Mouse (Mus musculus): ENCODE data around the gene Adi1.

Adi1 gene

DNA sequence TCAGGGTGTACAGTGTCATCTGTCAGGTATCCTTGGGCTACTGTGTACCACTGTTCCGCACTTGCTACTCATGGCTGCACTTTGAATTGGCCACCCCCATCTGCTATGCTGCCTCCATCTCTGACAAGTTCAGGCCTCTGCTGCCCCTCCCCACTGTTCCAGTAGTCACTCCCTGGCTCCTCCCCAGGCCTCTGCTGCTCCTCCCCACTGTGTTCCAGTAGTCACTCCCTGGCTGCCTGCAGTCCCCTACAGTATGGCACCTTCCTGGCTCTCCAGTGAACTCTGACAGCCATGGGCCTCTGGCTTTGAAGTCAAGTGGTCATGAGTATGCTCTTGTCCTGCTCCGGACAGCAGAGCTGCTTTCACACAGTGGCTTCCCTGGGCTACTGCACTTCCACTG is 19.2 kb downstream of the Adi1 start:
- DNase-seq (ENCODE audit: low read depth in 2 of 2, low spot score in 2 of 2) = no peak

DNA sequence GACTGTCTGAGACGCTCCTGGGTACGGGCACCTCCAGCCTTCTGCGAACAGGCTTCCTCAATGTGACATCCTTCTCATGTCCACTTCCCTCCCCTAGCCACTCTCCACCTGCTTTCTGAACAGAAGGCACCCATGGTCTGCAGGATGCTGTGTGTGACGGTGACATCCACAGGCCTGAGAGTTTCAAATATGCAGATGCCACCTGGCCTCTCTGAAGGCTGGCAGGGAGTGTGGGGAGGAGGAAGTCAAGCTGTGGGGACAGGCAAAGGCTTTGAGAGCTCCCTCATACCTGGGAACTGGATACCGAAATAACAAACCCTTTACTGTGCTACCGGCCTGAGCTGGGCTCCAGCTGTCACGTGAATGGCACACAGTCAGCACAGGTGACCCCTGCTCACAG is 19.7 kb downstream of the Adi1 start:
- DNase-seq (ENCODE audit: low read depth in 2 of 2, low spot score in 2 of 2) = no peak

DNA sequence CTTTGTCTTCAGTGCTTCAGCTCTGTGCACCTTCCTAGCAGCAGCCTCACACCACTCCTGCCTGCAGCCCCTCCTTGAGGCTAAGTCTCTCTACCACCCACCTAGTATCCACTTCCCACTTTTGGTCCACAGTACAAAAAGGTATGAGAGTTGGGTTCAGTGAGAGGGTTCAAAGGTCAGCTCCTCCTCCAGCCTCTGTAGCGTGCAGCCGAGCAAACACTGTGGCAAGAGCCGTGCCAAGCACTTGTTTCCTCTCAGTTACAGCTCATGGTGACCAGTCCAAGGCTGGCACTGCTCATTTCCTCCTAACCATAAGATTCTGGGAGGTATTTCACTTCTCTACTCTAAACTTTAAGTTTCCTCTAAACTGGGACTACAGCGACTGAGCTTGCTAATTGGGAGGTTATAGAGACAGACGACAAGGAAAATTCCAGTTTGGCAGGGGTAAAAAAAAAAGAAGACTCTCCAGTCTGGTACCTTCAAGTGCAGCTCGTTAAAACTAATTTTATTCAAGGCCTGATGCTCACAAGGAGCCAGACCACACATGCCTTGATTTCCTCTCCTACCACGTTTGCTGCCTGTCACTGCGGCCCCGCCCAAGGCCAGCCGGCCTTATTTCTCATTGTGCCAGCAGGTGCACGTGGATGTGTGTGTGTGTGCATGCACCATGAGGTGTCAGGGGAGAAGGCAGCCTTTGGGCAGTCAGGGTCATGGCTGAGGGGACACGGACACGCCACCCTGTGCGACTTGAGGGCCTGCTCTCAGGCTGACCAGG is 23.0 kb downstream of the Adi1 start:
- no peak for DNase-seq (ENCODE audit: low read depth in 2 of 2, low spot score in 2 of 2)

DNA sequence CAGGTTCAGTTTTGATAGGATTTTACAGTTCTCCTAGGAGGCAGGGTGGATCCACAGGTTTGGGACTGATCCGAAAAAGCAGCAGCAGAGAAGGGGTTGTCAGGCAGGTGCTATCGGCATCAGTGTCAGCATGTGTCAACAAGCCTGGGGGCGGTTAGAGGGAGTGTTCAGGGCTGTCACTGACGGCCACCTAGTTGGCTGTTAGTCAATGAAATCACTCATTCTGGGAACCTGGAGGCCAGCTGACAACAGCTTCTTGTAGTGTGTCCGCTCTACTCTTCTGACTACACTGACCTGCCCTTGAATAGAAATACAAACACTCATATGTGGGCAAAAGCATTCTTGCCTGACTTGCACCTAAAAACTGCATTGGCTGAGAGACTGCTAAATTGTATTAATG is 24.1 kb downstream of the Adi1 start:
- DNase-seq (ENCODE audit: low read depth in 2 of 2, low spot score in 2 of 2) = no peak

DNA sequence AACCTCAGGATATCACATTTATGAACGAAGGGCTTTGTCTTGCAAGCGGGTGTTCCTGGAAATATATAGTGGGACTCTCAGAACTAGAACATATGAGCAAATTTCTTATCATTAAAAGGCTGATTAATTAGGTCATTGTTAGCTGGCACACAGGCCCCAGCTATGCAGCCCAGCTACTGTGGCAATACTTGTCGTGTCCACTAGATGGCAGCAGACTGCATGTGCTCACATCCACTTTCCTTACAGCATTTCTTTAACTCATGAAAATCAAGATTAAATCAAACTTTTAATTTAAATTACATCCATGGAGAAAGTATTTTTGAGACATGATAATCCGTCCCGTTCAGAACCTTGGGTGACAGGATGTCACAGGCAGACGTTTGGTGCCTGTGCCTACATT is 24.6 kb downstream of the Adi1 start:
- peak; percentile 46 to 65 for DNase-seq (ENCODE audit: low read depth in 2 of 2, low spot score in 2 of 2)

DNA sequence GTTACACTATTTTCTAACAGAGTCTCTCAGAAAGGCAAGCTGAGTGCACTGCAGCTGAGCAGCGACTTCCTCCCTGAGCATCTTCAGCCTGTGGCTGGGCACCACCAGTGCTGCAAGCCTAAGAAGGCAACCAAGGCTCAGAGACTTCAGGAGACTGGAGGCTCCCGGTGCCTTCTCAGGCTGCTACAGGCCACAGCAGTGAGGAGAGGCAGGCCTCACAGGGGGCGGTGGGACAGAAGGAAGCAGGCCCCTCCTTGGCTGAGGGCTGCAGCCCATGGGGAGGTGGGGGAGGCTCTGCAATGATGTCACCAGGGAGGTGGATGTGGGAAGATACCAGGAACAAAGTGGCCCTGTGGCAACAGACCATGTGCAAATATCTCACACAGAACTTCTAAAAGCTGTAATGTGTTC is 25.1 kb downstream of the Adi1 start:
- no peak for DNase-seq (ENCODE audit: low read depth in 2 of 2, low spot score in 2 of 2)

DNA sequence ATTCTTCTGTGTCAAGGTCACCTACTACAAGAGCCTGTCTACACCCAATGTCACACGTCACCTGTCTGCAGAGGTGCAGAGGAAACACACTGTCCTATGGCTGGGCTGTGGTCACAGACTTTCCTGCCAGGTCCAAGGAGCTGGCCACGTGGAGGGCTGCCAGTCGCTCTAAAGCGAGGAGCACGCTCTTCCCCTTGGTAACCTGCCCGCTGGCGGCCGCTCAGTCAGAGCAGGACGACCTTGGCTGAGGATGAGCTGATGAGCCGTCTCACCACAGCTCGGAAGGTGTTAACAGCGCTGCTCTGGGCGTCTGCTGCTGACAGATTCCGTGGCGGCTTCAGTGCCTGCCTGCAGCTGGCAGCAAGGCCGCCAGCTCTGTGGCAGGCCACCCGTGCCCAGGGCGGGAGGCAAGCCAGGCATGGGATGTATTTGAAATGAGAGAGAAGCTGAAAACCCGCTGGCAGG is 25.6 kb downstream of the Adi1 start:
- no peak for DNase-seq (ENCODE audit: low read depth in 2 of 2, low spot score in 2 of 2)

DNA sequence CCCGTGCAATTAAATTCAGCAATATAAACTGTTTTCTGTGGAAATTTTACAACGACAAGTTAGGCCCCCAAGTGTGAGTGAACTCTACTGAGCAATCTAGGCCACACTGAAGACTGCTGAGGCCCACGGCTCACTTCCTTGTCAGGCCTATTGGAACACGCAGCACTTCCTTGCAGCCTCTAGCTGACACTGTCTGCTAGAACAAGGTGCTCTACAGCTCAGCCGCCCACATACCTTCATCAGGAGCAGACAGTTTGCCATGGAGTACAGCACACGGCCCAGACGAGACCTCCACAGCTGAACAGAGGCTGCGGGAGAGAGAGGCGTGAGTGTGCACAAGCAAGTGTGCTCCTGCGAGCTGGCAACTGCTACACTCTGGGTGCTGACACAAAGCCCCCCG is 26.3 kb downstream of the Adi1 start:
- DNase-seq (ENCODE audit: low read depth in 2 of 2, low spot score in 2 of 2) = no peak

DNA sequence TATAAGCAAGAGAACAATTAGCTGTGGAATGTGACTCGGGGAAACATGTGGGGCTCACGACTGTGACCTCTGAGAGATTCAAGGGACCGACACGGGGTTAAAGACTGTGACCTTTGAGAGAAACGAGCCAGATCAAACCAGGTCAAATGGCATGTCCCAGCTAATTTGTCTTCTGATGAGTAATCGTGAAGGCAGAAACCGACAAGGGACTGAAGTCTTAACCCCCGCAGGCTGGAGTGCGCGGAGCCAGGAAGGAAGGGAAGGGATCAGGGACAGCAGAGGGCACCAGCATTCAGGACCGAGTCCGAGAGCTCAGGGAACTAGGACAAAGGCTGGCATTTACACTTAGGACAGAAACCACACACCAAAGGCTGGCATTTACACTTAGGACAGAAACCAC is 29.4 kb downstream of the Adi1 start:
- no peak for DNase-seq (ENCODE audit: low read depth in 2 of 2, low spot score in 2 of 2)

DNA sequence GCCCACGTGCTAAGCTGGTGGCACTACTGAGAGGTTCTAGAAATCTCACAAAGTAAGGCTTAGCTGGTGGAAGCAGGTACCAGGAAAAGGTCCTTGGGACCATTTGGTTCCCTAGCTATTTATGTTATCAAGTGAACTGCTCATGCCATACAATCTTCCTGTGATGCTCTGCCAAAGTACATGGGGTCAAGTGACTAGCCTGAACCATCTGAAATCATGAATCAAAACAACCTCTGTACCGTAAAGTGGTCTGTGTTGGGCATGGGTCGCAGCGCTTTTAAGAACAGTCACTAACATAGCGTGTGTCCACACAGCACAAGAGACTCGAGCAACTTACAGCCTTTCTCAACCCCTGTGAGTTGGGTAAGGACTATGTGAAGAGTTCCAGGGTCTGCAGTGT is 30.2 kb downstream of the Adi1 start:
- DNase-seq (ENCODE audit: low read depth in 2 of 2, low spot score in 2 of 2) = no peak

DNA sequence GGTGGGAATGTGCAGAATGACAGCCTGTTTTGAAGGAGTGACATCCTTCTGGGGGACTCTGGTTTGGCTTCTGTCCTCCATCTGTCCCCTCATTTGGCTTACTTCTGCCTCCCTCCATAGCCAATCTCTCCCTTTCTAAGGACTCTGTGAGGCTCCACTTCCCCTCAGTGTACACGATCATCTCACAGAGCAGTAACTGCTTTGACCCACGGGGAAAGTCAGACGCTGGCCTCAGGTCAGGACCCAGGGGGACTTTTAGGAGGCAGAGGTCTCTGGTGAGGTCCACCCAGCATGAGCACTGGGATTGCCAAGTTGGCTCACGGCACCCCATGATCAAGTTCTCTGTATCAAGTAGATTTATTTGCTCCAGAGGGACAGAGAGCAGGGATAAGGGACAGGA is 33.1 kb downstream of the Adi1 start:
- DNase-seq (ENCODE audit: low read depth in 2 of 2, low spot score in 2 of 2) = no peak

DNA sequence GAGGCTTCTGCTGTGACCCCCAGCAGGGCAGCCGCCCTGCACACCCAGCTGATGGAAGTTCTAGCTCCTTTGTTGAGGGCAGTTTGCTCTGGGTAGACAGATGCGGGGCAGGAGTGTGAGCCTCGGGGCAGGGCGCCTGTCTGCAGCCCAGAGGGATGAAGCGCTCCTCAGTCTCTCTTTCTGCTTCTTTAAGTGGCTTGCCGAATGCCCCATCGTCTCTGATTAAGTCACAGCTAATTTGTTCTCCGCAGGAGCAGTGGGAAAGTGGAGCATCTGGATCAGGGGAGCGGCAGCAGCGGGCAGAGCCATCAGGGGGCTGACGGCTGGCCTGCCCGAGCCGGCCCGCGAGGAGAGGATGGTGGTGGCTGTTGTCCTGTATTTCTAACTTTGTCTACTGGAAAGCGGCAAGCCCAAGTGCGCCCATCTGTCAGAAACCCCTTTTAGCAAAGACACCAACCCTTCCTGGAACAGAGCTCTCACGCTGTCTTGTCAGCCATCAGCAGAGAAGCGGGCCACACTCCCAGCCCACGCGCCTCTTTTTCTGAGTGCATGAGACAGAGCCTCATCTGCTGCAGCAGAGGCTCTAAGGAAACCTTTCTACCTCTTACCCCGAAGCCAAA is 35.6 kb downstream of the Adi1 start:
- DNase-seq (ENCODE audit: low read depth in 2 of 2, low spot score in 2 of 2) = no peak

DNA sequence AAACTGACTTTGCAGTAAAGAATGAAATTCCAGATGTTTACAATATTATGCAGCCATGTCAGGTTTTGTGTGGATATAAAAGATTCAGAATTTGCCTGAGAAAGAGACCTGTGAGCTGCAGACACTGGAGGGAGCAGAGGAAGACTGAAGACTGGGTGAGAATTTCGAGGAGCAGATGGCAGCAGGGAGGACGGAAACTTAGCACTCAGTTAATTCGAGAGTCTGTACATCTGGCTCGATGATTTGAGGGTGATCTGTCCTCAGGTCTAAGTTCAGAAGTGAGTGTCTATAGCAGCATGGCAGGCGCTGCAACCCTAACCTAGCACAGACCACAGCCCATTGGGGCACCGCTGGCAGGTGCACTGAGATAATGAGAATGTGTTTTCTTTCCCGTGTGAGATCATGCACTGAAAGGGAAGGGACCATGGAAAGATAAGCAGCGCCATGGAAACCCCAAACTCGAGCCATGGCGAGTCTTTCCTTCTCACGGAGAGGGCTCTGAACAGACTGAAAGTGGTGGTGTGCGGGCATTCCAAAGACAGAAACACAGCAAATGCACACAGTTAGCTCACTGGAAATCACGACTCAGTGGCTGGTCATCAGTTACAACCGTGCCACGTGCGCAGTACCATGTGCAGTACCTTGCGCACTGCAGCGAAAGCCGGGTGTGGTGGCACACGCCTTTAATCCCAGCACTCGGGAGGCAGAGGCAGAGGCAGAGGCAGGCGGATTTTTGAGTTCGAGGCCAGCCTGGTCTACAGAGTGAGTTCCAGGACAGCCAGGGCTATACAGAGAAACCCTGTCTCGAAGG is 40.0 kb downstream of the Adi1 start:
- no peak for DNase-seq (ENCODE audit: low read depth in 2 of 2, low spot score in 2 of 2)

DNA sequence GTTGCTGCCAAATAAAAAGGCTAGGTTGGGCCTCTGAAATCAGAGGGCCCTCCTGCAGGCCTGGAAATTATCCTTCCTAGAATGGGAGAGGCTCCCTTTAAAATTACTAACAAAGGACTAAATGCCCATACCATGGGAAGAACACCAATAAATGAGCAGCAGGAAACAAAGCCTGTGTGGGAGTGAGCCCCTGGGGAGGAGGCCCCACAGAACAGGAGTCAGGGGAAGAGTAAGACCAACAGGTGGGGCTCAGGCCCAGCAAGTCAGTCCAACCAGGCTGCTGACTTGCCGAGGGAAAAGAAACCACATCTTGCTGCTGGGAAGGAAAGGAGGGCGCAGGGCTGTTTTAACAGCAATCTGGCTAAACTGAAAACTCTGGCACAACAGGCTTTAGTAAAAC is 42.0 kb downstream of the Adi1 start:
- no peak for DNase-seq (ENCODE audit: low read depth in 2 of 2, low spot score in 2 of 2)

DNA sequence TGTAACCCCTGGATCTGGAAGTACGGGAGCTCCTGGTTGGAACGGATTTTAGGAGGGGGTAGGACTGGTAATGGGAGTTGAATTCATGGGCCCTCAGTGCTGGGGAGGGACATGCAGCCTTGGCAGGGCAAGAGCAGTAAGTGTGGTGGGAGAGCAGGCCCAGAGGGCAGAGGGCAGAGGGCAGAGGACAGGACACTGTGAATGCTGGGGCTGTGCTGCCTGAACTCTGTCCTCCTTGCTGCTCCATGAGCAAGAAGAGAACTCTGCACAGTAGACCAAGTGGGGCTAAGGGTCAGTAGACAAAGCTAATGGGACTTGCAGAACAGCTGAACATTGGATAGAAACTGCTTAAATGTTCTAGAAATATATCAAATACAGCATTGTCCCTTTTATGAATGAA is 43.1 kb downstream of the Adi1 start:
- DNase-seq (ENCODE audit: low read depth in 2 of 2, low spot score in 2 of 2) = no peak

DNA sequence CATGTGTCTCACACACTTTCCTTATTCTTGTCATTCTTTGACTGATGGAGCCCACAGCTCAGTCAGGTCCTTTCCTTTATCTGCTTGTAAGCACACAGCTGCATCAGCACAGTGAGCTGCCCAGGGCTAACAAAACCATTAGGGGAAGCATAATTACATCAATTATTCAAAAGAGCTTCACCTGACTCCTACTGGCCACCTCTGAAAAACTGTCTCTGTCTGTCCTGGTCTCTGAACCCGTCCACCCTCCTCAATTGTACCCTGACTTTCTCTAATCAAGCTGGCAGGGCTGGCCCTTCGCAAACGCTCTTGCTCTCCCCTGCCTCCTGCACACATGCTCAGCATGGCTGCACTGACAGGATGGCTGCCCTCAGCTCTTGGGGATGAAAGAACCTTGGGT is 49.3 kb downstream of the Adi1 start:
- DNase-seq (ENCODE audit: low read depth in 2 of 2, low spot score in 2 of 2) = no peak

DNA sequence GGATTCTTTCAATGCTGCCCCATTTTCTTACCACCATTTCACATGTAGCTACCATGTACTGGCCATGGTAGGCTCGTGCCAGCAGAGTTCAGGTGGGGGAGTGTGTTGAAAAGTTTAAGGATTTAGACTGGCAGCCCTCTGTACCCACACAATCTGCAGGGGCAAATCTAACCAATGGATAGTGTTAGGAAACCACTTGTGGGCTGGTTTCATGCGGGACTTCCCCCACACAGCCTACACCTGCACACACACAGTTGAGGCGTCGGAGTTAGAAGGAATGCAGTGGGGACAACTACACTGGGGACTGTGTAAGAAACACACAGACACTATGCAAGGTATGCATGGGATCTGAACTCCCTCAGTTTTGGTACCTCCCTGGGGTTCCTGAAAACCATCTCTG is 51.2 kb downstream of the Adi1 start:
- DNase-seq (ENCODE audit: low read depth in 2 of 2, low spot score in 2 of 2) = no peak

DNA sequence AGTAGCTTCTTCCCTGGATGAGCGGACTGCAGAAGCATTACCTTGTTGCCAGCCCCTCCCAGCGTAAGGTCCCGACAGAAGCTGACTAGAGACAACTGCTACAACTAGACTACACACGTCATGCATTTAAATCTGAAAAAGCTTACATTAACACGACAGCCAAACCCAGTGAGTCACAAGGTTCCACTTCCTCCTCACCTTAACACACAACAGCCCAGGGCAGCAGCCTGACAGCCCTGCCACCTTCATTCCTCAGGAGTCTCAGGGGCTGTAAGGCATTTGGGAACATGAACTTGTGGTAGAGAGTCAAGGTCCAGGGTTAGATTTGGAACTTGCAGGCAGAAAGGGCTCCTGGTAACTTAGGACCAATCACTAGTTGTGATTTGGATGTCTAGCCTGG is 52.0 kb downstream of the Adi1 start:
- no peak for DNase-seq (ENCODE audit: low read depth in 2 of 2, low spot score in 2 of 2)
